Comparison of ENCODE assay signal across 21 mouse cellular contexts in genomic region chr17:47562875-47563274, GRCm38 (mm10). TPM values are rescaled to one million over a fixed set of nuclear protein-coding genes. Genes with fewer than 3 reads are reported as not detected.
DNase-seq lines count a peak whose midpoint lies in the region; ATAC-seq lines count a peak whose summit lies in the region.
"Had no signal": no experiment of that assay in that cellular context is flagged by ENCODE, and none has a peak within 500 bp of the region (broad histone marks: within the 10 kb centered on the region; RNA-seq: fewer than 3 reads in every experiment).

No protein-coding gene starts in this region.

- no peak for ATAC-seq in megakaryocyte, adult 5-6 weeks (ENCODE audit: poor library complexity, severe bottlenecking)
- ATAC-seq: forebrain, embryonic 15.5 days; hindbrain, embryonic 16.5 days; intestine, embryonic 15.5 days; Patski had no signal

- peak; percentile 71 for DNase-seq in heart, adult 11 months
- DNase-seq in heart, adult 8-10 months (ENCODE audit: low spot score): no peak
- DNase-seq in adrenal gland, adult 2 months: peak; percentile 71
- DNase-seq in adrenal gland, postnatal 10 days: peak; percentile 25
- no peak for DNase-seq in cerebellum, adult 11-12 months
- DNase-seq: B cell, adult 2 months; cerebellum, adult 11 months; cerebellum, adult 8-10 months; cerebellum, postnatal 10 days; cerebellum, postnatal 36 days; embryo, embryonic 11 days; gastrocnemius, postnatal 10 days; gastrocnemius, postnatal 36 days; heart, postnatal 10 days; heart, postnatal 36 days; kidney, adult 11 months had no signal

RNA-seq across cellular contexts. Expression of gene Bysl, which starts 48.4 kb away (rescaled TPM):
- total RNA-seq in heart, adult 8-10 months (2022): 10 to 100 TPM; 14.2 to 16.9 (median 15.9) TPM
- total RNA-seq in adrenal gland, adult 2 months (2021): 10 to 100 TPM; 17.6 to 22.5 TPM
- polyA plus RNA-seq in adrenal gland, adult 2 months (2012; rRNA removed): 9.4 and 11.7 TPM in 2 replicates
- total RNA-seq in adrenal gland, postnatal 10 days (2021): 10 to 100 TPM; 14.1 to 16.6 TPM
- total RNA-seq in megakaryocyte, adult 5-6 weeks (2015): 4.8 and 5.6 TPM in 2 replicates
- total RNA-seq in megakaryocyte, adult 5-6 weeks (2017): 6.4 and 7.3 TPM in 2 replicates

RNA-seq across cellular contexts. Expression of gene Med20, which starts 48.5 kb away (rescaled TPM):
- total RNA-seq in heart, adult 8-10 months (2022): 10 to 100 TPM; 15.7 to 19.9 (median 18.1) TPM
- total RNA-seq in adrenal gland, adult 2 months (2021): 10 to 100 TPM; 32.9 to 40.6 TPM
- 15.2 and 17.4 TPM in 2 replicates for polyA plus RNA-seq in adrenal gland, adult 2 months (2012; rRNA removed)
- 10 to 100 TPM; 38.1 to 39.8 TPM for total RNA-seq in adrenal gland, postnatal 10 days (2021)
- 17.2 and 18.2 TPM in 2 replicates for total RNA-seq in megakaryocyte, adult 5-6 weeks (2015)
- total RNA-seq in megakaryocyte, adult 5-6 weeks (2017): 32.2 and 33.8 TPM in 2 replicates

RNA-seq across cellular contexts. Expression of gene Gm20517, which starts 48.5 kb away (rescaled TPM):
- 1 to 10 TPM in 3 of 4 experiments, under 1 TPM in 1; 0.35 to 5.1 (median 2.0) TPM for total RNA-seq in heart, adult 8-10 months (2022)
- total RNA-seq in adrenal gland, adult 2 months (2021): 1 to 10 TPM; 2.1 to 2.8 TPM
- polyA plus RNA-seq in adrenal gland, adult 2 months (2012; rRNA removed): 1.8 and 3.1 TPM in 2 replicates
- total RNA-seq in adrenal gland, postnatal 10 days (2021): 1 to 10 TPM; 2.8 to 5.5 TPM
- total RNA-seq in megakaryocyte, adult 5-6 weeks (2015): 0.49 and 2.4 TPM in 2 replicates
- total RNA-seq in megakaryocyte, adult 5-6 weeks (2017): 1.7 and 2.3 TPM in 2 replicates

RNA-seq across cellular contexts. Expression of gene Ccnd3, which starts 58.0 kb away (rescaled TPM):
- 10 to 100 TPM; 74.4 to 82.2 (median 75.2) TPM for total RNA-seq in heart, adult 8-10 months (2022)
- 100 to 1,000 TPM; 326 to 471 TPM for total RNA-seq in adrenal gland, adult 2 months (2021)
- 1,307 and 1,375 TPM in 2 replicates for polyA plus RNA-seq in adrenal gland, adult 2 months (2012; rRNA removed)
- 100 to 1,000 TPM; 178 to 185 TPM for total RNA-seq in adrenal gland, postnatal 10 days (2021)
- 315 and 324 TPM in 2 replicates for total RNA-seq in megakaryocyte, adult 5-6 weeks (2015)
- 155 and 184 TPM in 2 replicates for total RNA-seq in megakaryocyte, adult 5-6 weeks (2017)

Comparison
In these comparisons a context has a peak if more than half of its experiments do, and no peak if none do; other contexts are left out.
1. DNase-seq: peak in heart, adult 11 months (single experiment), adrenal gland, adult 2 months (single experiment) and adrenal gland, postnatal 10 days (single experiment); none in heart, adult 8-10 months (single experiment) and cerebellum, adult 11-12 months (single experiment).